Mouse (Mus musculus): ENCODE results near the gene Pex26.

Gene Pex26

DNA sequence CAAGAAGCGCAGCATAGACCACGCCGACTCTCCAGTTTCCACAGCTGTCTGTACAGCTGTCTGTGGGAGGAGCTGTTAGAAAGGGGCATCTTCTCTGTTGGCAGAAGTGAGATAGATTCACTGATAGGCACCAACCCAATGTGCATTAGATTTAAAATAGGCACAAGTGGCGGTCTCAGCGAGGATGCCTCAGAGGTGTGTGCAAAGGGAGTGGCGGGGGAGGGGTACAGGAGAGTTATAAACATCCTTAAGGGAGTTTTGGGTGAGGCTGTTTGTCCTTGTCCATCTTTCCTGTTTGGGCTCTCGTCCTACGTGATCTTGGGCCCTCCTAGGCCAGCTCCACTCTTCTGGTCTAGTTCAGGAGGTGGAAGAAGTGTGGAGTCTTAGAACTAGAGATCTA lies 45.0 kb downstream of the Pex26 start:
- in situ Hi-C loops (cut with MboI, MseI) = no loop called here

GRCm38 (mm10) chr6:121232652-121233051 lies 49.2 kb downstream of the Pex26 start:
- in situ Hi-C loops (cut with MboI, MseI) = no loop called here

DNA sequence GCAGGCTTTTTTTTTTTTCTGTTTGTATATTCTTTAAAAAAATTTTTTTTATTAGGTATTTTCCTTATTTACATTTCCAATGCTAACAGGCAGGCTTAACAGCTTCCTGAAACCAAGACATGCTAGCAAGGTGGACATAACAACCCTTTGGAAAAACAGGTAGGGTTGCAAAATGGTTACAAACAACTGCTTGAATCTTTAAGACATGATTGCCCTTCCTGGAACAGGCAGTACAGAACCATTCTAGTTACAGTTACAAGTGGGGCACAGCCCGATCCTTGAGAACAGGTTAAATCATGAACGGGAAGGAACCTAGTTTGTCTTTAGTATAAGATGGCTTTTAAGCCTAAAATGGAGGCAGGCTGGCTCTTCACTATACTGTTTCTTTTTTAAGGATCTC lies 52.9 kb downstream of the Pex26 start:
- in situ Hi-C loops (cut with MboI, MseI) = no loop called here

DNA sequence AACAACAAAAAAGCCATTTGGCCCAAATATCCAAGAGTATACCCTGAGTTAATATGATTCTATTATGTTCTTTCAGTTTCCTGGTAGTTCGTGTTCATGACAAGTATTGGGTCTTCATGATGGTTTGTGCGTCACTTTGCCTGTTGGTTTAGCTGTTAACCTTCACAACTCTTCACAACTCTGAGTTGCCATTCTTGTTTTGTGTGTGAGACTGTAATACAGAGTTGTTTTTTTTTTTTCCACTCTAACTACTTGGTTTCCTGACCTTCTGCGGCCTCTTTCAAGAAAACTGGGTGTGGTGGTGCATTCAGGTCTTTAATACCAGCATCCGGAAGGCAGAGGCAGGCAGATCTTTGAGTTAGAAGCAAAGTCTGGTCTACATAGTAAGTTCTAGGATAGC lies 54.7 kb downstream of the Pex26 start:
- in situ Hi-C loops (cut with MboI, MseI) = no loop called here

DNA sequence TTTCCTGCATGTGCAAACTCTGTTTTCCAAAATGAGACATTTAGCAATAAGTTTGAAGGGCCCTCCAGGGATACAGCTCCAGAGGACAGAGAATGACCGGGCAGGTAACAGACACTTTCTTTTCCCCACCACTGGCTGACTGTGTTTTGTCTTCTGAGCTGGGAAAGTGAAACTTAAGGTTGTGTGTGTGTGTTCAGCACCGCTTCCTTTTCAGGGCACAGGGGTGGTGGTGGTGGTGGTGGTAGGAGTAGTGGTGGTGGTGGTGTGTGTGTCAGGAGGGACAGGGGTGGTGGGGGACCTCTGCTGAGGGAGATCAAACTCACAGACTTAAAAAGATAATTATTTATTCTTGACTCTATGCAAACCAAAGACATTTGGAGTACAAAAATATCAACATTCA lies 58.3 kb downstream of the Pex26 start:
- in situ Hi-C loops (cut with MboI, MseI) = loop anchor here (10.0 kb wide), 1 partner anchor 47 kb away; no protein-coding TSS in a partner anchor

GRCm38 (mm10) chr6:121243161-121243560 lies 59.7 kb downstream of the Pex26 start:
- in situ Hi-C loops (cut with MboI, MseI) = loop anchor here (10.0 kb wide), 1 partner anchor 48 kb away; no protein-coding TSS in a partner anchor

DNA sequence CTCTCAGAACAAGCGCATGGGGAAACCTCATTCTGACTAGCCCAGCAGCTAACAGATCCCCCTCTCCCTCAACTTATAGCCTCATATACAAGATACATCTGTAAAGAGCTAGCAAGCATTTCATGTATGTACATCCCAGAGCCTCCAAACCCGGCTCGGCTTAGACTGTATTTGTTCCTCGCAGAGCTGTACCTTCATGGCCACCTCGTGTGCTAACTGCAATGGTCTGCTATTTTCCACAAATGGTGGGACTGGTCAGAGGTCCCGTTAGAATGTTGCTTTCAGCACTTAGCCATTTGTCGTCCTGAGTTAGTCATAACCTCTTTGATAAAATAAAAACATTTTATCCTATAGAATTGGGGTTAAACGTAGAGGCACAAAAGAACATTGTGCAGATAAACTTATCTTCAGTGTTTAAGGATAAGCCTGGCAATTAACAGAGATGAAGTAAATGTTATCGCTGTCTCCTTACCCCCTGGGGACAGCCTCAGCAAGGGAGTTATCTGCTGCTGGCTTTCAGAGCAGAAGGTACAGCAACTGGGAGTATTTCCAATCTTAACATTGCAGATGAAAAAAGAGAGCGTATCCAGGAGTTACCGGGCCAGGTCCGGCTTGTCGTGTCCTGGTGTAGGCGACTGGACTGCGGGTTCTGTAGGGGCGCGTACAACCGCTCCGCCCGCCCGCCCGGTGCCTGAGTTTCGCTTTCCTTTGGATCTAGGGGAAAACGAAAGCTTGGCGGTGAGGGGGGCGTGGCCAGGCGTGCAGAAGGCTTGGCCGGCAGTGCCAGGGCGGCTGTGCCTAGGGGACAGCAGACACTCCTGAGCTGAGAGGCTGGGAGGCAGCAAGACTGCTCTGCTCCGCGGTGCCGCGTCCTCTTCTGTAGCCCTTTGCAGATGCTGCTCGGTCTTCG lies 61.9 kb downstream of the Pex26 start, which contains the start of gene Usp18:
Gene Usp18 (plus strand): TSS at position 780 of the 910 bp plus-strand sequence.
- in situ Hi-C loops (cut with MboI, MseI) = loop anchor here (10.0 kb wide), 1 partner anchor 51 kb away; no protein-coding TSS in a partner anchor

DNA sequence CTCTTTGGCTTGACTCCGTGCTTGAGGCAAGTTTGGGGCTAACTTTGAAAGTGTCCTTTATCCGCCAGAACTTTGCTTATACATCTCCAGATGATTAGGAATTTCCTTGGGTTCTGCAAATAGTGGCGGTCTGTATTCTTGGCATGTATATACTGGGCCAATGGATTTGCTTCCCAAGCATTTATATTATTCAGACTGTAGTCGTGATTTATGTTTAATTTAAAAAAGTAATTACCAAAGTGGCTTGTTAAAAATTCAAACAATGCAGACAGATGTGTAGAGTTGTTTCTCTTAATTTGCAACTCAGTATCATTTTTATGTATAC lies 62.5 kb downstream of the Pex26 start:
- in situ Hi-C loops (cut with MboI, MseI) = loop anchor here (10.0 kb wide), 1 partner anchor 51 kb away; no protein-coding TSS in a partner anchor

Measured in regulatory T cell (primary cell).